Mouse (Mus musculus) effector memory CD4-positive, alpha-beta T cell, adult 5 months (primary cell): ENCODE measurements around the gene Vmn1r1. TPM values are rescaled to one million over a fixed set of nuclear protein-coding genes. Genes with fewer than 3 reads are reported as not detected.

Experiments used
- polyA plus RNA-seq: library from polyadenylated mRNA; unstranded; fragments of 100-300 nt; shearing (Covaris generic); gene quantifications from one replicate; pipeline ENCODE4 v1.2.1, GENCODE M21; 2017

The Vmn1r1 gene
- polyA plus RNA-seq, result not detected

GRCm38 (mm10) chr1:182164386-182164785 lies at the start of gene Vmn1r1:
Vmn1r1 (minus strand) TSS chr1:182164486.

GRCm38 (mm10) chr1:182124506-182124905 lies 39.8 kb downstream of the Vmn1r1 start, which contains the start of gene Srp9:
Srp9 (plus strand) TSS chr1:182124737.

Other genes with a start within 250 kb of the Vmn1r1 start
- 0.65 TPM for gene Enah, start 144.5 kb downstream of the Vmn1r1 start, polyA plus RNA-seq
- 113 TPM for gene Srp9, start 39.7 kb downstream of the Vmn1r1 start, polyA plus RNA-seq
- 111 TPM for gene Degs1, start 118.3 kb upstream of the Vmn1r1 start, polyA plus RNA-seq
- 63.5 TPM for gene Fbxo28, start 177.1 kb upstream of the Vmn1r1 start, polyA plus RNA-seq
- gene Trp53bp2, start 244.7 kb upstream of the Vmn1r1 start, polyA plus RNA-seq, result 21.6 TPM